Mouse (Mus musculus) stomach, postnatal 0 days (tissue): ENCODE results near the gene Siah3.

Experiments used
- CTCF ChIP-seq: IDR thresholded peaks from 2 replicates; pipeline ENCODE4 v1.5.1; 2016; ENCODE audit warnings: antibody characterized with exemption, low read depth, mild to moderate bottlenecking, moderate library complexity
- EP300 ChIP-seq: optimal IDR thresholded peaks from 2 replicates; pipeline ENCODE3; 2016; ENCODE audit warnings: antibody characterized with exemption

DNA sequence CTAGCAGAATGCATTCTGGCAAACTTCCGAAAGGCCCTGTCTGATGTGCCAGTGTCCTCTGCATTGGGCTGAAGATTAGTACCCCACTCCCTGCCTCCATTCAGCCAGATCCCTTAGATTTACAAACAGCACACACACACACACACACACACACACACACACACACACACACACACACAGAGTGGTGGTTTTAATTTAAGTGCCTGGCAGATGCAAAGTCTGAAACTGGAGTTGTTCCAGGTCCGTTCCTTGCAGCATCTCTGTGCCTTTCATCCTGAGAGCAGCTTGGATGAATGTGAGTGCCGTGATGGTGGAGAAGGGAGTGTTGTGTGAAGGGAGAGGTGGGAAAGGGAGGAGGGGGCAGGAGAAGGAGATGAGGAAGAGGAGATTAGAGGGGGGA, 4.2 kb downstream of the Siah3 start:
- TF ChIP-seq CTCF (no peak), EP300 (no peak)
